Mouse (Mus musculus): ENCODE measurements around the gene Jak3.

Gene Jak3

GRCm38 (mm10) chr8:71665331-71666130 lies 10.6 kb upstream of the Jak3 start:
- peak in 1 of 2 experiments; percentile 80 for DNase-seq (ENCODE audit: low spot score in 2 of 2)

GRCm38 (mm10) chr8:71666855-71667254 lies 9.2 kb upstream of the Jak3 start:
- DNase-seq (ENCODE audit: low spot score in 2 of 2), result no peak

GRCm38 (mm10) chr8:71667256-71667655 lies 8.8 kb upstream of the Jak3 start:
- no peak for DNase-seq (ENCODE audit: low spot score in 2 of 2)

- DNase-seq (ENCODE audit: low spot score in 2 of 2), result peak in 1 of 2 experiments; percentile 59
Measured at GRCm38 (mm10) chr8:71668220-71668975, 7.7 kb upstream of the Jak3 start.

- DNase-seq (ENCODE audit: low spot score in 2 of 2), result no peak
Measured at GRCm38 (mm10) chr8:71670198-71670597, 5.9 kb upstream of the Jak3 start.

- peak in 1 of 2 experiments; percentile 40 for DNase-seq (ENCODE audit: low spot score in 2 of 2)
Measured at GRCm38 (mm10) chr8:71670621-71671548, 5.2 kb upstream of the Jak3 start.

- DNase-seq (ENCODE audit: low spot score in 2 of 2), result peak; percentile 88 to 94
Measured at GRCm38 (mm10) chr8:71671549-71671965, 4.5 kb upstream of the Jak3 start, which contains the start of gene Unc13a. Gene Unc13a (minus strand): TSS chr8:71671757.

- no peak for DNase-seq (ENCODE audit: low spot score in 2 of 2)
Measured at GRCm38 (mm10) chr8:71672168-71672735, 3.8 kb upstream of the Jak3 start.

- DNase-seq (ENCODE audit: low spot score in 2 of 2), result no peak
Measured at GRCm38 (mm10) chr8:71674071-71674470, 2.0 kb upstream of the Jak3 start.

GRCm38 (mm10) chr8:71675456-71676019 lies 558 bp upstream of the Jak3 start:
- DNase-seq (ENCODE audit: low spot score in 2 of 2), result no peak

GRCm38 (mm10) chr8:71676803-71677202 lies 707 bp downstream of the Jak3 start:
- DNase-seq (ENCODE audit: low spot score in 2 of 2), result no peak

- DNase-seq (ENCODE audit: low spot score in 2 of 2), result no peak
Measured at GRCm38 (mm10) chr8:71677555-71677954, 1.5 kb downstream of the Jak3 start.

GRCm38 (mm10) chr8:71678216-71678615 lies 2.1 kb downstream of the Jak3 start:
- no peak for DNase-seq (ENCODE audit: low spot score in 2 of 2)

- DNase-seq (ENCODE audit: low spot score in 2 of 2), result no peak
Measured at GRCm38 (mm10) chr8:71679116-71679515, 3.0 kb downstream of the Jak3 start.

- no peak for DNase-seq (ENCODE audit: low spot score in 2 of 2)
Measured at GRCm38 (mm10) chr8:71679550-71680168, 3.6 kb downstream of the Jak3 start.

GRCm38 (mm10) chr8:71680471-71680870 lies 4.4 kb downstream of the Jak3 start:
- DNase-seq (ENCODE audit: low spot score in 2 of 2), result no peak

- DNase-seq (ENCODE audit: low spot score in 2 of 2), result no peak
Measured at GRCm38 (mm10) chr8:71681369-71681915, 5.3 kb downstream of the Jak3 start.

- no peak for DNase-seq (ENCODE audit: low spot score in 2 of 2)
Measured at GRCm38 (mm10) chr8:71682832-71683231, 6.7 kb downstream of the Jak3 start.

- no peak for DNase-seq (ENCODE audit: low spot score in 2 of 2)
Measured at GRCm38 (mm10) chr8:71684701-71685100, 8.6 kb downstream of the Jak3 start.

- no peak for DNase-seq (ENCODE audit: low spot score in 2 of 2)
Measured at GRCm38 (mm10) chr8:71685573-71685972, 9.5 kb downstream of the Jak3 start.
